Mouse (Mus musculus) kidney, postnatal 36 days (tissue): Measurements from ENCODE around the gene Jade2.

ENCODE experiments used
- DNase-seq, 2 experiments: peaks; one replicate each; pipeline ENCODE4 v3.0.0; 2021 to 2022; ENCODE audit warnings: mixed read lengths in 2 of 2

Gene Jade2

DNA sequence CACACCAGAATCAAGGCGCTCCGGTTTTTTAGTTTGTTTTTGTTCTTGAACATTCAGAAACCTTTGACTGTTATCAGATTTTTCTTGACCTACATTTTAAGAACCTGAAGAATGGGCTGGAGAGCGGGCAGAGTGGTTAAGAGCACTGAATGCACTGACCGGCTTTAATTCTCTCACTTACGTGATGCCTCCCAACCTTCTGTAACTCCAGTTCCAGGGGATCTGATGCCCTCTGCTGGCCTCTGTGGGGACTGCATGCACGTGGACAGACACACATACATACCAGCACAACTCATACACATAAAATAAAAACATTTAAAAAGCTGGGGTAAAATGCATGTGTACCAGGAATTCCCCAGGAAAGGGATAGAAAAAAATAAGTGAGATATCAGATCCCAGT is 71.5 kb downstream of the Jade2 start:
- peak; percentile 51 to 85 for DNase-seq

DNA sequence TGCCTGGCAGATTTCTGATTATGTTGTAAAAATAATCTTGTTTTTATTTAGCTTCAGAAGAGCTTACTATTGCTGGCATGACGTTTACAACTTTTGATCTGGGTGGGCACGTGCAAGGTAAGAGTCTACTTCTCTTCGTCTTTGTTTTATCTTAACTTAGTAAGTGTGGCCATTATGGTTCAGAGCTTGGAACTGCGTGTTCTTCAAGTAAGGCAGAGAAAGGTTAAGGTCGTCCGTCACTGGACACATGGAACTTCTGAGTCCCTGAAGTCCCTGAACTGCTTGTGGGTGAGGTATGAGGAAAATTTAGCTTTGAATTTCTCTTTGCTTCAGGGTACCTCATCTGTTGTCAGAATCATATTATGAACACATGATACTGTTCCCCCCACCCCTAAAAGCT is 74.7 kb downstream of the Jade2 start:
- no peak for DNase-seq

GRCm38 (mm10) chr11:51780773-51781267 is 76.6 kb downstream of the Jade2 start:
- no peak for DNase-seq

DNA sequence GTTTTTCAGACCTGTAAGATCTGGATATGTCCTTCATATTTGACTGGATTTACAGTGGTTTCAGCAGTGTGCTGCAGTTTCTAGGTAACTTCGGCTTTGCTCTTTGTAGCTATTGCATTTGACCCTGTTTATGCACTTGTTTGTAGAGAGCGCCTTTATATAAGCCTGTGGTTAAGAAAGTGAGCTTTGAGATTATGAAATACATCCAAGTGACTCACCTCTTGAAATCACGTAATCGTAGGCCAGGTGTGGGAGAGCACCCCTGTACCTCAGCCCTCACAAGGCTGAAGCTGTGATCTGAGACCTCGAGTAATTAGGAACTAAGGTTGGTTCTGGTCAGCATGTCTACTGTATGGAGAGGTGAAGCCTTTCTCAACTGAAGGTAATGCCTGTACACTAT is 80.0 kb downstream of the Jade2 start:
- DNase-seq: no peak

DNA sequence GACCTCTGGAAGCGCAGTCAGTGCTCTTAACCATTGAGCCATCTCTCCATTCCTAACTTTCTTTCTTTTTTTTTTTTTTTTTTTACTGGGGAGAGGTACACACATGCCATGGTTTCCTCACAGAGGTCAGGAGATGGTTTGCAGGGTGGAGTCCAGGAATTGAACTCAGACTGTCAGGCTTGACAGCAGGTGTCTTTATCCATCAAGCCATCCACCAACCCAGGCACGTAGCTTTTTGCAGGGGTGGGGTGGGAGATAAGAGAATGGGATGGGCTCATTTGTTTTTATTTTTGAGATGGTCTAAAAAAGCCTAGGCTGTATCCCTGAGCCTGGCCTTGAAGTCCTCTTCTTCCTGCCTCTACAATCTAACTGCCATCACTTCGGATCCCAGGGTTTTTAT is 81.9 kb downstream of the Jade2 start:
- DNase-seq: no peak

GRCm38 (mm10) chr11:51768296-51768695 is 89.2 kb downstream of the Jade2 start:
- peak; percentile 24 to 48 for DNase-seq

- peak; percentile 51 to 78 for DNase-seq
These were observed 89.8 kb downstream of the Jade2 start for GRCm38 (mm10) chr11:51767579-51768220.

- DNase-seq: no peak
These were observed 92.6 kb downstream of the Jade2 start for GRCm38 (mm10) chr11:51764816-51765215.

- DNase-seq: no peak
These were observed 93.5 kb downstream of the Jade2 start for GRCm38 (mm10) chr11:51763955-51764354.
